Mouse (Mus musculus) ES-E14 (cell line): Measurements from ENCODE around the gene E2f6. TPM values are rescaled to one million over a fixed set of nuclear protein-coding genes. Genes with fewer than 3 reads are reported as not detected.

Experiments
- DNase-seq: peaks from one replicate; pipeline ENCODE4 v3.0.0-alpha.2; 2013; ENCODE audit warnings: low read depth, low spot score
- H3K27ac ChIP-seq: 2 replicates; pipeline ENCODE4 v1.5.1; 2012; ENCODE audit warnings: low read depth, mild to moderate bottlenecking, low read length, moderate library complexity, mixed read lengths; ENCODE audit not compliant: poor library complexity, insufficient read depth, severe bottlenecking
- H3K36me3 ChIP-seq: 2 replicates; pipeline ENCODE4 v1.6.1; 2012; ENCODE audit warnings: mild to moderate bottlenecking, low read length, moderate library complexity, mixed read lengths; ENCODE audit not compliant: control insufficient read depth, poor library complexity, insufficient read depth, severe bottlenecking
- H3K4me1 ChIP-seq, 2 experiments: fragments of 150-350 bp in 1 of 2; sonication (generic) in 1 of 2; 2 replicates each; pipeline ENCODE4 v1.6.1; 2012; ENCODE audit warnings: low read length in 2 of 2, mild to moderate bottlenecking in 1 of 2, mixed read lengths in 1 of 2; ENCODE audit not compliant: control insufficient read depth in 2 of 2, insufficient read depth in 2 of 2, poor library complexity in 1 of 2
- H3K4me3 ChIP-seq, 2 experiments: fragments of 150-350 bp in 1 of 2; sonication (generic) in 1 of 2; 2 replicates each; pipeline ENCODE4 v1.5.1; 2012; ENCODE audit warnings: low read length in 2 of 2, low read depth in 1 of 2, mild to moderate bottlenecking in 1 of 2, mixed read lengths in 1 of 2; ENCODE audit not compliant: insufficient read depth in 1 of 2, poor library complexity in 1 of 2, severe bottlenecking in 1 of 2
- H3K9ac ChIP-seq: 2 replicates; pipeline ENCODE4 v1.6.1; 2012; ENCODE audit warnings: low read depth, mild to moderate bottlenecking, low read length, mixed read lengths; ENCODE audit not compliant: poor library complexity, insufficient read depth, severe bottlenecking
- H3K9me3 ChIP-seq: fragments of 150-350 bp; sonication (generic); 2 replicates; pipeline ENCODE4 v1.6.1; 2012; ENCODE audit warnings: low read depth, mild to moderate bottlenecking, low read length; ENCODE audit not compliant: control insufficient read depth, insufficient read depth
- CHD2 ChIP-seq: IDR thresholded peaks from 2 replicates; pipeline ENCODE4 v1.6.1; 2014; ENCODE audit warnings: mild to moderate bottlenecking, low read depth, low read length, inconsistent platforms
- HCFC1 ChIP-seq: IDR thresholded peaks from 2 replicates; pipeline ENCODE4 v1.6.1; 2012; ENCODE audit warnings: low read length, inconsistent platforms, borderline replicate concordance; ENCODE audit not compliant: insufficient read depth
- MAFK ChIP-seq: IDR thresholded peaks from 2 replicates; pipeline ENCODE4 v1.6.1; 2014; ENCODE audit warnings: mild to moderate bottlenecking, low read depth, low read length, inconsistent platforms; ENCODE audit not compliant: insufficient read depth
- ZC3H11A ChIP-seq: IDR thresholded peaks from 2 replicates; pipeline ENCODE4 v1.6.1; 2012; ENCODE audit warnings: low read depth, mild to moderate bottlenecking, inconsistent platforms, low read length, borderline replicate concordance
- ZNF384 ChIP-seq: IDR thresholded peaks from 2 replicates; pipeline ENCODE4 v1.6.1; 2012; ENCODE audit warnings: low read depth, low read length, inconsistent platforms
- in situ Hi-C, 2 experiments: fragments of 600-800 bp; cut with MboI; formaldehyde crosslinking; loops; one replicate each; pipeline ENCODE4 v1.15.1; 2025; ENCODE audit warnings: low sequenced_read_pairs in 2 of 2, inconsistent platforms in 1 of 2; ENCODE audit not compliant: unreplicated experiment in 2 of 2
- total RNA-seq: library from RNA; depleted of rRNA; stranded (reverse); fragments of 300-350 nt; gene quantifications from 2 replicates; pipeline ENCODE4 v1.2.3, GENCODE M21; 2012

Gene E2f6
- total RNA-seq, 1 experiment: 12.0 TPM

- H3K27ac ChIP-seq: no peak overlapping the region
- no peak for DNase-seq
- TF ChIP-seq HCFC1: no peak
- in situ Hi-C loops: loop anchor here in 1 of 2 experiments (5.0 kb wide), 1 partner anchor 36 kb away; no protein-coding TSS in a partner anchor
- no peak overlapping the region for H3K9ac ChIP-seq
- H3K9me3 ChIP-seq: no peaks in the 10 kb centered on the region
- H3K4me1 ChIP-seq: peaks cover 5 to 14% of the 10 kb centered on the region in 2 experiments; a peak in 3 of 4 replicates
- H3K36me3 ChIP-seq: no peaks in the 10 kb centered on the region
- H3K4me3 ChIP-seq: no peak overlapping the region
Measured at GRCm38 (mm10) chr12:16873549-16873948, 62.8 kb downstream of the E2f6 start.

GRCm38 (mm10) chr12:16874086-16874485 lies 63.3 kb downstream of the E2f6 start:
- DNase-seq: no peak
- Histone ChIP-seq H3K27ac (no peak overlapping the region), H3K9me3 (no peaks in the 10 kb centered on the region), H3K36me3 (no peaks in the 10 kb centered on the region), H3K9ac (no peak overlapping the region), H3K4me1 (peaks cover 4 to 8% of the 10 kb centered on the region in 2 experiments; a peak in 3 of 4 replicates), H3K4me3 (no peak overlapping the region)
- TF ChIP-seq ZNF384 (no peak), CHD2 (no peak), MAFK (no peak)
- in situ Hi-C loops: loop anchor here in 1 of 2 experiments (5.0 kb wide), 1 partner anchor 37 kb away; no protein-coding TSS in a partner anchor

- H3K9me3 ChIP-seq: no peaks in the 10 kb centered on the region
- H3K36me3 ChIP-seq: no peaks in the 10 kb centered on the region
- in situ Hi-C loops: no loop called here
- DNase-seq: no peak
- TF ChIP-seq ZNF384 (no peak), MAFK (no peak), ZC3H11A (no peak), CHD2 (no peak)
- H3K27ac ChIP-seq: no peak overlapping the region
- H3K4me1 ChIP-seq: peaks cover 4% of the 10 kb centered on the region in 2 experiments; a peak in 3 of 4 replicates
- H3K4me3 ChIP-seq: no peak overlapping the region
- no peak overlapping the region for H3K9ac ChIP-seq
Measured at GRCm38 (mm10) chr12:16875269-16875668, 64.5 kb downstream of the E2f6 start.

- H3K27ac ChIP-seq: no peak overlapping the region
- H3K36me3 ChIP-seq: no peaks in the 10 kb centered on the region
- no peak overlapping the region for H3K9ac ChIP-seq
- H3K4me3 ChIP-seq: no peak overlapping the region
- H3K4me1 ChIP-seq: peaks cover 0 to 4% of the 10 kb centered on the region in 2 experiments; a peak in 2 of 4 replicates
- no peak for DNase-seq
- no peak for TF ChIP-seq ZNF384
- TF ChIP-seq MAFK: no peak
- TF ChIP-seq ZC3H11A: no peak
- TF ChIP-seq CHD2: no peak
- no peak for TF ChIP-seq HCFC1
- in situ Hi-C loops: no loop called here
- no peaks in the 10 kb centered on the region for H3K9me3 ChIP-seq
Measured at GRCm38 (mm10) chr12:16875678-16876077, 64.9 kb downstream of the E2f6 start.

- no peak overlapping the region for H3K27ac ChIP-seq
- in situ Hi-C loops: no loop called here
- no peak for DNase-seq
- H3K9me3 ChIP-seq: no peaks in the 10 kb centered on the region
- H3K36me3 ChIP-seq: no peaks in the 10 kb centered on the region
- TF ChIP-seq ZNF384: no peak
- TF ChIP-seq HCFC1: no peak
- no peak for TF ChIP-seq ZC3H11A
- TF ChIP-seq CHD2: no peak
- TF ChIP-seq MAFK: no peak
- H3K4me1 ChIP-seq: no peaks in the 10 kb centered on the region; a peak in 1 of 4 replicates
- no peak overlapping the region for H3K9ac ChIP-seq
- no peak overlapping the region for H3K4me3 ChIP-seq
Measured at GRCm38 (mm10) chr12:16876667-16877066, 65.9 kb downstream of the E2f6 start.
